Mouse (Mus musculus) heart, postnatal 14 days (tissue): ENCODE data around the gene Flt1. TPM values are rescaled to one million over a fixed set of nuclear protein-coding genes. Genes with fewer than 3 reads are reported as not detected.

Source experiments
- DNase-seq, 2 experiments: peaks; one replicate each; pipeline ENCODE4 v3.0.0; 2021 to 2022
- intact Hi-C: fragments of 180-260 bp; cut with DNase I; formaldehyde crosslinking; loops from one replicate; pipeline ENCODE4 v1.15.1; 2025
- long read RNA-seq, 2 experiments: library from polyadenylated mRNA; stranded (forward); transcript quantifications; one replicate each; pipeline ENCODE4 v2.0.0; 2021
- total RNA-seq, 2 experiments: library from RNA; stranded (reverse); gene quantifications; 2 replicates each; pipeline ENCODE4 v1.2.3; 2021

The Flt1 gene
- 10 to 100 TPM; 62.5 to 63.6 TPM for total RNA-seq
- long read RNA-seq, experiment 1, full-length matches to known transcripts = 11 of 25 reads
- long read RNA-seq, experiment 1, partial matches to known transcripts = 4 of 25 reads
- long read RNA-seq, experiment 1, other reads (novel, unspliced or antisense) = 10 of 25 reads
- long read RNA-seq, experiment 2, full-length matches to known transcripts = 11 of 21 reads
- long read RNA-seq, experiment 2, partial matches to known transcripts = 0 of 21 reads
- long read RNA-seq, experiment 2, other reads (novel, unspliced or antisense) = 10 of 21 reads

- intact Hi-C loops = loop anchor here (2.0 to 10.0 kb wide), 2 partner anchors 25 to 291 kb away; partner anchors contain the start of gene Pan3
These were observed at the start of gene Flt1 for GRCm38 (mm10) chr5:147725831-147726700. Gene Flt1 (minus strand): TSS chr5:147726011.

DNA sequence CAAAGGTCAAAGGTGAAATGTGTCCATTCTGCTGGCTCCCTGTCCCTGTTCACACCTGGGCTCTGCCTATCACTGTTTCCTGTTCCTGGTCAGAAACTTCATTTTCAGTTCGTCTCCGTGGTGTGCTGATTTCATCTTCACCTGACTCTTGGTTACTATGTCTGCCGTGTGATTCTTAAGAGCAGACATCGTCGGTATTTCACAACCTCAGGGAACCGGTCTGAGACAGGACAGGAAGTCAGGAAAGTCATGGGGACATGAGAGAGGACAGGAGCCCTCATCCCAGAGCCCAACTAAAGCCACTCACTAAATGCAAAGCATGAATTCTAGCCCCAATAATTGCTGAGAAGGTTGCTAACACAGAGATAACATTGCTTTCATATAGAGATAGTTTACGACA, 49.4 kb upstream of the Flt1 start:
- no peak for DNase-seq
- intact Hi-C loops = no loop called here

More at GRCm38 (mm10) chr5:147725831-147726700, at the start of gene Flt1:
- DNase-seq = peak; percentile 67 to 81

DNA sequence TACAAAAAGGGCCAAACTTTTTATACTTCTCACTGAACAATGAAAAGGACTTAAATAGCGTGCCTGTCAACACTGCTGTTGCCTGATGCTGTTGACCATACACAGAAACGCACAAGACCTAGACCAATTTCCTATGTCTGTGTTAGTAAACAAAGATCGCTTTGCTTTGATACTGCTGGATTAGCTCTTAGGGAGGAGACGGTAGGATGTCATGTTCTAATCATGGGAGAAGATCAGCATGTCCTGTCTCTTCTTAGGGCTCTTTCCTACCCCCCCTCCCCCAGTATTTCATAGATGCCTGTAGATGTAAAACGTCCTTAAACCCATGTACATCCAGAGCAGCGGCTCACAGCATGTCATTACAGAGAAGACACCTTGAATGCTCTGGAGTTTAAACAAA, 44.1 kb upstream of the Flt1 start:
- DNase-seq = no peak
- intact Hi-C loops = no loop called here

DNA sequence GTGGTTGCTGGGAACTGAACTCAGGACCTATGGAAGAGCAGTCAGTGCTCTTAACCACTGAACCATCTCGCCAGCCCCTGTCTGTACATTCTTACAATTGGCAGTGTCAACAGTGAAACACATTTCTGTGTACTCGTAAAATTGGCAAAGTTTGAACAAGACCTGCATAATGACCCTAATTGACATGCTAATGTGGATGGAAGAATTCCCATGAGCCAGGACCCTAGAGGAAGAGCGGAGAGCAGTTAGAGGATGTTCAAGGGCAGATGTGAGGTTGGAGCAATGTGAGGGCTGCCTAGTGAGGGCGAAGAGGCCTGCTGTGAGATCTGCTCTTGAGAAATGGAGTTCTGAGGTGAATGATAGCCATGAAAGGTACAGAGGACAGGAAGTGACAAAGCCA, 38.2 kb upstream of the Flt1 start:
- intact Hi-C loops = no loop called here
- no peak for DNase-seq

DNA sequence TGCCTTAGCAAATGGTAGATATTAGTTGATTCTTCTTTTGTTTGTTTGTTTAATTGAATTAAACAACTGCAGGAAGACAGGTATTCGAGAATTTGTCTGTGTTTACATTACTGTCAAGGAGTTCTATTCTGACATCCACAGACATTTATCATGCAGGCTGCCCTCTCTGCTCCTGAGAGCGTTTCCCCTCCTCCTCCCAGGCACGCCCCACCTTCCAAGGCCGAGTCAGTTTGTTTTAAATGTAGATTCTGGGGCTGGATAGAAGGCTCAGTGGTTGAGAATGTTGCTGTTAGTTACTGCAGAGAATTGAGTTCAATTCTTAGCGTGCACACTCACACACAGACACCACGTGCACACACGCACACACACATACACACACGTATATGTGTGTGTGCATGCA, 36.2 kb upstream of the Flt1 start:
- intact Hi-C loops = no loop called here
- DNase-seq = no peak

DNA sequence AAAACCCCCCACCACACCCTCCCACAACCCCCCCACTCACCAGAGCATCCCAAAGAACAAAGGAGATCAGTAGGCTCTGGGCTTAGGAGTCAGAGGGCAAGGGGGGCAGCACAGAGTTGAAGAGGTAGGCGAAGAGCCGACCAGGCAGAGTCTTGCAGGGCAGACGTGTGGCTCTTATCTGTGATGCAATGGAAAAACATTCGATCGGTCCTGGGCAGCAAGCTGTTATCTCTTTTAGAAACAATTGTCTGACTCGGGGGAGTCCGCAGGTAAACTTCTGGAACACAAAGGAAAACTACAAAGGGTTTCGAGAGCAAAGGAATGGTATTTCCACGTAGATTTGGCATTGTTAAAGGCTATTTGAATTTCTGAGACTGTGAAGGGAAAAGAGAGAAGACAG, 35.5 kb upstream of the Flt1 start:
- no peak for DNase-seq
- intact Hi-C loops = no loop called here

DNA sequence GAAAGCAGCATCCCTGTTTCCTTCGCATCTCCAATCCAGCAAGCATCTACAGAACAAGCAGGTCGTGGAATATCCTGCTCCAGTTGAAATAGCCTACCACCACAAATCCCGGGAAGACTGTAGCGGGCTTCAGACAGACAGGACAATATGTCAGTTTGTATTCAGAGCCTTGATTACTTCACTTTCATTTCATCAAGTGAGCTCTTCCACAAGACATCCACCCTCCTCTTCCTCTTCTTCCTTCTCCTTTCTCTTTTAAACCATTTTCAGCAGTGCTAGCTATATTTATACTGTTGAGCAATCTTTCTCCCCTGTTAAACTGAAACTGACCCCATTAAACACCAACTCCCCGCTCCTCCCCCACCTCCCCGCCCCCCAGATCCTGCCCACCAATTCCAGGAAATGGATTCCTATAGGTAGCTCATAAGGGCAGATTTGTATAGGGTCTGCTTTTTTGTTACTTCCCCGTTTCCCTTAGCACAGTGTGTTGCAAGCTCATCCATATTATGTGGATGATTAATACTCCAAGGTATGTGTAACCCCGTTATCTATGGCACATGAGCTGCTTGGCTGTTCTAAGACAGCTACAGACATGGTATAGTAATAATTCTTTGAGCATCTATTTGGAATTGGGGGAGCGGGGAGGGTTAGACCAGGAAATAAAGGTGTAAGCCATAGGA, 33.0 kb upstream of the Flt1 start:
- intact Hi-C loops = no loop called here

DNA sequence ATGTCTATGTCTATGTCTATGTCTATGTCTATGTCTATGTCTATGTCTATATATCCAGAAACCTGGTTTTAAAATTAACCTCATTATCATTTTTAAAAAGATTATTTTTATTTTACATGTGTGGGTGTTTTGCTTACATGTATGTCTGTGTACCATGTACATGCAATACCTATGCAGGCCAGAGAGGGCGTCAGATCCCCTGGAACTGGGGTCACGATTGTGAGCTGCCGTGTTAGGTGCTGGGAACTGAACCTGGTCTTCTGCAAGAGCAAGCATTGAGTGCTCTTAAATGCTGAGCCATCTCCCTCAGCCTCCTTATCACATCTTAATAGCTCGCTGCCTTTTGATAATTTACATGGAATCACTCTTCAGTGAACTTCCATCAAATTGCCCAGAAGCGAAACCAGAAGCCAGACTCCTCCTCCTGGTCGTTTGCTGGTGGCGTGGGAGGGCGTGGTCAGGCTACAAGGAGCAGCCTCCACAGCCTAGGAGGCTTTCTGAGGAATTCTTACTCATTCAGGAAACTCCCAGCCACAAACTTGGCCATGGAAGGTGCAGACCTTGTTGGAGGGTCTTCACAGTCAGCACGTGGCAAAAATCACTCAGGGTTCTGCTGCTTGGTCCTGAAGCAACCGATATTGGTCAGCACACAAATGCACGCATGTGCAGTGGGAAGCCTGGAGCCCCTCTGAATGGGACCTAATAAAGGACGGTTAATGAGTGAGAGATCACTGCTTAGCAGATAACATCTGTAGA, 32.2 kb upstream of the Flt1 start:
- intact Hi-C loops = no loop called here
- peak; percentile 33 to 35 for DNase-seq

More for the DNA sequence above, 33.0 kb upstream of the Flt1 start:
- no peak for DNase-seq

DNA sequence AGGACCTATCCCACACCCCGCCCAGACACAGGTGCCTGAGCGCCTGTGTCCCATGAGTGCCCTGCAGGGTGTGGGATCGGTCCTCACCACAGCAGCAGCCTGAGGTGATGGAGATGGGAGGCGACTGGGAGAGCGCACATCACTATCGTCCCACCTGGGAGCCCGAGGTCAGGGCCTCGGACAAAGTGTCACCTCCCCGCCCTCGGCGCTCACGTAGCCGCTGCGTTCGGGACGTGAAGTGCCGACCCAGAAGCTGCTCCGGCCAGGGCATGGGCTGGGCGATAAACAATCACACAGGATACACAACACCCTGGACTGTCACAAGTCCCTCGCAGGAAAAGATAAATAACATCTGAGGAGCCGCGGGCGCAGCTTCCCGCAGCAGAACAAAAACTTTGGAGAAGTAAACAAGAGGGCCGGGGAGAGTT, 27.1 kb upstream of the Flt1 start:
- intact Hi-C loops = loop anchor here (5.0 kb wide), 1 partner anchor 36 kb away; no protein-coding TSS in a partner anchor

DNA sequence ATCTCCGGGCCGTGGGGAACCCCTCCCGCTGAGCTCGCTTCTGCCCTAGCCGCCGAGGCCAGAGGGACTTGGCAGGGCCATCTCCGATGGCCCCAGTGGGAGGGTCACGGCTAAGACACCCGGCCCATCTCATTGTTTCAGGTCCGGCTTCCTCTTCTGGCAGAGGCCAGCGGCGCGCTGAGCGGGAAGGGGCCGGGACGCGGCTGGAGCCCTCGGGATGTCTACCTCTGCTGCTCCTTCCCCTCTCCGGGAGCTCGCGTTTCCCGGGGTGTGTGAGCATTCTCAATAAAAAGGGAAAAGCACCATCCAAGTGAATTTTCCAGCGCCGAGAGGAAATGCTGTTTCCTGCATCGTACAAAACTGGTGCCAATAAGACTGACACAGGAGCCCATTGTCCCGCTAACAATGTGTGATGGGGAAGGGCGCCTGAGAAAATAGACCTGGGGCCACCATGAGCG, 25.9 kb upstream of the Flt1 start:
- peak; percentile 71 to 78 for DNase-seq
- intact Hi-C loops = loop anchor here (2.0 to 5.0 kb wide), 2 partner anchors 25 to 34 kb away; partner anchors contain the start of gene Flt1

More for the DNA sequence above, 27.1 kb upstream of the Flt1 start:
- peak; percentile 15 to 42 for DNase-seq

DNA sequence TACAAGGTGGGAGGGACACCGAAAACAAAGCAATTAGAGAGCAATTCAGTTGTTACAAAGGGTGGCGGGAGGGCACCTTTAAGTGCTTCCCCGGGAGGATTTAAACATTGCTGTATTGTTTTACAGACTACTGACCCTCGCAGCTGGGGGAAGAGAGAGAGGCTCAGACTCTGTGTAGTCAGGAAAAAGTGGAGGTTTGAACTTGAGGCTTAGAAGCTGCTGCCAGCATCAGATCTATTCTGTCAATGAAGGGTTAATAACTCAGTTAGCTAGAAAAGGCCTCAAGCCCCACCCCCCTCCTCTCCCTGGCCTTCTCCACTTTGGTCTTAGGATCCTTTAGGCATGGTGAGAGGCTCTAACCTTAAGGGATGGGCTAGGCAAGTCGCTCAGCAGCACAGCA, 24.2 kb upstream of the Flt1 start:
- intact Hi-C loops = loop anchor here (2.0 to 5.0 kb wide), 2 partner anchors 23 to 33 kb away; partner anchors contain the start of gene Flt1
- DNase-seq = no peak

DNA sequence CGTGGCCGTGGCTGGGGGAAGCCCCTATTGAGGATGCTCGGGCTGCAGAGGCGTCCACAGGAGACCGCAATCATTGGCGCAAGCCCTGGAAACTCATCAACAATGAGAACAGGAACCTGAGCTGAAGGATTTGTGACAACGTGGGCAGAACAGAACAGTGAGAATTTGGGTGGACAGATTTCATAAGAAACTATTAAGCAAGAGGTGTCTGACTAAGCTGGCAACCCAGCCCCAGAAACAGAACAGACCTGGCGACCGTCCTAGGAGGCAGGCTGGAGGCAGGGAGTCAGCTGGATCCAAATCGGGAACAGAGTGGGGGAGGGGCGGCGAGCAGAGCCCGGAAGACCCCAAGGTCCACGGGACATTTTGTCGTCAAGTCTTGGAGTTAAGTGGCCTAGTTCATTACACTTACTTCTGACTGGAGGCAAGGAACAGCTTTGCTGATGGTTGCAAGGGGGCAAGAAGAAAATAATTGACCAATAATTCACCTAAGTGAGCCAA, 22.3 kb upstream of the Flt1 start:
- DNase-seq = peak; percentile 73 to 77
- intact Hi-C loops = no loop called here

DNA sequence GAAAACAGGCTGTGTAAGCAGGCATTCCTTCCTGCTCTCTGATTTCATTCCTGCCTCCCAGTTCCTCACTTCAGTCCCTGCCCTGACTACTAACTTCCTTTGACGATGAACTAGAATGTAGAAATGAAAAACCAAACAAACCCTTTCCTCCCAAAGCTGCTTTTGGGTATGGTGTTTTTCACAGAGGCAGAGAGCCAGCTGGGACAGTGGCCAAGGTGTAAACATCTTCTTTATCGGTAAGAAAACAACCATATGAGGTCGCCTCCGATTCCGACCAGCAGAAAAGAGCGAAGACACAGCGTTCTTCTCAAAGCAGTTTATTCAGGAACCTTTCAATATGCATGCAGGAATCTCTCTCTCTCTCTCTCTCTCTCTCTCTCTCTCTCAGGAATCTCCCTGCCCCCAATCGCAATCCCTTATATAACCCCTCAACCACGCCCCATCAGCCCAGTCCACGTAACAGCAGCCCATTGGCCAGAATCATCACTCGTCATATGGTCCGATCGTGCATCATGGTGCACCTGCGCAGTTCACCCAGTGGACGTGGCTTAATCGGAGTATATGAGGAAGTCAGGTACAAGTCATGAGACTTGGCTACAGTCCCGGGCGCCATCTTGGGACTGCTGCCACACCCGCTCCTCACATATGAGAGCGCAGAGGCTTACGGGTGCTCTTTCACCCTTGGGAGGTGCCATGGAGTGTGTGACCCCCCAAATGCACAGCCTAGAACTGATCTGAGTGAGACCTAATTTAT, 19.3 kb upstream of the Flt1 start:
- intact Hi-C loops = no loop called here
- DNase-seq = no peak

GRCm38 (mm10) chr5:147742468-147743111, 16.8 kb upstream of the Flt1 start:
- no peak for DNase-seq
- intact Hi-C loops = no loop called here

- intact Hi-C loops = no loop called here
- DNase-seq = no peak
These were observed 11.0 kb upstream of the Flt1 start for GRCm38 (mm10) chr5:147736766-147737280.

GRCm38 (mm10) chr5:147733682-147734081, 7.9 kb upstream of the Flt1 start:
- DNase-seq = no peak
- intact Hi-C loops = no loop called here

DNA sequence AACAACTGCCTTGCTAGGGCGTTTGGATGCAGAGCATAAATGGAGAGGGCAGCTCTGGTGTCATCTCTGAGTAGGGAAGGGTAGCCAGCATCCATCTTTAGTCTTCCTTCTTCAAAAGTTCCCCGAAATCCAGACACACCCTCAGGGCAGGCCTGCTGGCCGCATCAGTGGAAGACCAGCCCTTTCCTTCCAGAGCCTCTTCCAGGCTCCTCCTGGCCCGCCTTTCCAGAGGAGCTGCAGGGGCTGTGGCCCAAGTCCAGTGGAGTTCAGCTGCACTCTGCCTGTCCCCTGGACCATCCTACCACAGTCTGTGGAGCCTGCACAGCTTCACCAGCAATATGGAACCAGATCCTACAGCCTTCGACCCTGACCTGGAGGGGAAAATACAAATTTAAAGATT, 7.1 kb upstream of the Flt1 start:
- peak in 1 of 2 experiments; percentile 29 for DNase-seq
- intact Hi-C loops = no loop called here

DNA sequence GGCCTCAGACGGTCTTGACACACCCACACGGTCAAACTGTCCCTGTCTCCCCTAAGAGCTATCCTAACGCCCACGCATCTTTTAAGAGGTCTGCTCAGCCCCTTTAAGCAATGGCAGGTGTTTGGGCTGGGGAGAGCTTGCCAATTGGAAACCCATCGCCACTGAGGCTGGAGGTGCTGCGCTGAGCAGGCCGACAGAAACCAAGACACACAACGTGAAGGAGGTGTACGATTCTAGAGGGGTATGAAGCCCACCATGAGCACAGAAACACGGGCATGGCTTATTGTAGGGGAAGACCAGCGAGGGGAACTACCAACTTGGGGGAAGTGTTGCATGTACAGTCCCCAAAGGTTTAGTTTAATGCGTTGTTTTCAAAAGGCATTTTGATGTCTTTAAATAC, 1.7 kb upstream of the Flt1 start:
- no peak for DNase-seq
- intact Hi-C loops = loop anchor here (2.0 to 10.0 kb wide), 2 partner anchors 23 to 293 kb away; partner anchors contain the start of gene Pan3
